Mouse (Mus musculus) layer of hippocampus, adult 2 months (tissue): ENCODE measurements around the gene 1700001O22Rik. TPM values are rescaled to one million over a fixed set of nuclear protein-coding genes. Genes with fewer than 3 reads are reported as not detected.
A peak's percentile ranks its signal among the peaks of the same experiment; 100 is the strongest.

ENCODE experiments used
- DNase-seq, 2 experiments: peaks; one replicate each; pipeline ENCODE4 v3.0.0; 2022; ENCODE audit warnings: low spot score in 2 of 2
- H3K27ac ChIP-seq: fragments of 200-600 bp; 2 replicates; pipeline ENCODE4 v1.8.1; 2022
- H3K4me3 ChIP-seq: fragments of 200-600 bp; 2 replicates; pipeline ENCODE4 v1.8.1; 2022; ENCODE audit warnings: mild to moderate bottlenecking
- CTCF ChIP-seq: fragments of 200-600 bp; conservative IDR thresholded peaks from 2 replicates; pipeline ENCODE4 v1.8.1; 2022; ENCODE audit warnings: antibody characterized with exemption, mild to moderate bottlenecking, moderate library complexity
- total RNA-seq, 2 experiments: library from RNA; stranded (reverse); gene quantifications; 2 replicates each; pipeline ENCODE4 v1.2.3; 2021

1700001O22Rik gene
- total RNA-seq, 2 experiments from 2014 or later: 4.9 to 5.4 TPM

DNA sequence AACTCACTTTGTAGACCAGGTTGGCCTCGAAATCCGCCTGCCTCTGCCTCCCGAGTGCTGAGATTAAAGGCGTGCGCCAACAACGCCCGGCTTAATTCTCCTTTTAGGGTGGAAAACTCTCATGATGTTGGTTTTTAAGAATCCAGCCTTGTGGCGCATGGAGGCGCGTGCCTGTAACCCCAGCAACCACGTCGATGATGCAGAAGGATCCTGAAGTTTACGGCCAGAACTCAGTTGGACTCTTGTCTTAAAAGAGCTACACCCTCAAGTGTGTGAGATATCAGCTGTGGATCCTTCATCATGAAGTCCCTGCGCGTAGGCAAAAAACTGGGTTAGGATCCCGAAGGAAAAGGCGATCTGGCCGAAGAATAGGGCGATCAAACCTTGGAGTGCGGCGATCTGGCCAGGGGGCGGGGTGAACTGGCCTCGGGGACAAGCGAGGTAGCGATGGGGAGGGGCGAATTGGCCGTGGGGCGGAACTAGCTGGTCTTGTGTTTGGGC is 3.7 kb upstream of the 1700001O22Rik start:
- TF ChIP-seq CTCF: no peak
- peak overlapping the region; percentile 83 for H3K4me3 ChIP-seq
- DNase-seq: no peak
- H3K27ac ChIP-seq: peak overlapping the region; percentile 59; the same call in 1 of the 2 replicates

DNA sequence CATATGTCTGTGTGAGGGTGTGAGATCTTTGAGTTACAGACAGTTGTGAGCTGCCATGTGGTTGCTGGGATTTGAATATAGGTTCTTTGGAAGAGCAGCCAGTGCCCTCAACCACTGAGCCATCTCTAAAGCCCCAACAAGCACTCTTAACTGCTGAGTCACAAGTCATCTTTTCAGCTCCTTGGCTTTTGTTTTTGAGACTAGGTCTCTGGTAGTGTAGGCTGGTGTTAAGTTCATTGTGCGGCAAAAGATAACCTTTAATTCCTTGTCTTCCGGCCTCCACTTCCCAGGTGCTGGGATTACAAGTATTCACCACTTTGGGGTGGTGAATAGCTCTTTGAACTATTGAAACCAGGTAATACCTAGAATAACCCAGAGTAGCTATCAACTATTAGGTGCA is 2.5 kb upstream of the 1700001O22Rik start:
- Histone ChIP-seq H3K4me3 (no peak overlapping the region), H3K27ac (no peak overlapping the region)
- DNase-seq: no peak
- no peak for TF ChIP-seq CTCF

DNA sequence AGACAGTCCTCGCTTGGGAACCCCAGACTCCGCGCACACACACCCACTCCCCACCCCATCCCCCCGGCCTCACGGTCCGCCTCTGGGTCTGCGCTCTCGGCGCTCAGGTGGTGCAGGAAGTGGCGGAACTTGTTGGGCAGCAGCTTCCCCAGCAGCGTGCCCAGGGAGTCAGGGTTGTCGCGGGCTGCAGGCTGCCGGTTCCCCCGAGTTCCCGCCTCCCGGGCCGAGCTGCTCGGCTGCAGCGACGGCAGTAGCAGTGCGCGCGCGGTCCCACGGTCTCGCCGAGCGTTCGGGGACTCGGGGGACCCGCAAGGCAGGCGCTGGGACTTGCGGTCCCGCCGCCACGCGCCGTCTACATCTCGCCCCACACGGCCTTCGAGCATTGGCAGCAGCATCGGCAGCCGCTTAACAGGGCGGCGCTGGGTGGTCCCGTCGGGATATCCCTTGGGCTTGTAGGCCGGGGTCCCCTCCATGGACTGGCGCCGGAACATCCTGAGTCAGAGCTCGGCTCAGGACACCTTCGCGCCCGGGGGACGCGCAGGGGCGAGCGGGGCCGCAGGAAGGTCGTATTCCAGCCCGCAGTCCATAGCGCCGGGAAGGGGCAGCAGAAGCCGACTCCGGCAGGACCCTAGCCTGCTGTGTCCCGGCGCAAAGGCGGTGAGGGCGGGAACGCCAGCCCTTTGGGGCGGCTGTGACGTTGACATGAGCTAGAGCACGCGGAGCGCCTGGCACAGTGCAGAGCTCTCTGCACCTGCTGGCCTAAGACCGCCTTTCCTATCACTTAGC is 2.2 kb downstream of the 1700001O22Rik start:
- no peak for TF ChIP-seq CTCF
- peak overlapping the region; percentile 64 for H3K27ac ChIP-seq
- no peak for DNase-seq

DNA sequence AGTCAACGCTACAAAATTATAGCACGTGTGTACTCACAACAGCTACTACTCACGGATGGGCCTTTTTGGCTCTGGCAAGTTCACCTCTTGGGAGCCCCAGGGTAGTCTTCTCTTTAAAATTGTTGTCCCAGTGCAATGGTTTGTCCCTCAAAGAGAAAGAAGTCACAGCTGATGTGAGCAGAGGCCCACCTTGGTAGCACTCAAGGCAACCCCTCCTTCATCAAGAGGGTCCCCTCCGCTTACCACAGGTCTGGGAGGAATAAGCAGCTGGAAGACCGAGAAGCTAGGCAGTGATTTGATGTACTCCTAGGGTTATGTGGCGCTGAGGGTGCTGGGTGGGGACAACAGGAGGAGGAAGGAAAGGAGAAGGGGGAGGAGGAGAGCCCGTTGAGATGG is 2.8 kb downstream of the 1700001O22Rik start:
- TF ChIP-seq CTCF: no peak

More for the DNA sequence above, 2.2 kb downstream of the 1700001O22Rik start:
- peak overlapping the region; percentile 63 for H3K4me3 ChIP-seq

DNA sequence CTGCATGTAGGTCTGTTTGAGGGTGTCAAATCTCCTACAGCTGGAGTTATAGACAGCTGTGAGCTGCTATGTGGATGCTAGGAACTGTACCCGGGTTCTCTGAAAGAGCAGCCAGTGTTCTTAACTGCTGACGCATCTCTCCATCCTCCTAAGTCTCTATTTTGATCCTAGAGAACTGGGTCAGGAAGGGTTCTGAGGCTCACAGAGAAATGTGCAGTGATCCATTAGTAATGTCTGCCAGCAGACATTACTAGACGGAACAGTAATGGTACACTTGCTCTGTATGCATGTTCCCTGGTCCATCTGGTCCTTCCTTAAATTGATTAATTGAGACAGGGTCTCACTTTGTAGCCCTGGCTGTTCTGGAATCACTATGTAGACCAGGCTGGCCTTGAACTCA is 4.0 kb downstream of the 1700001O22Rik start:
- TF ChIP-seq CTCF: no peak
- Histone ChIP-seq H3K4me3 (no peak overlapping the region), H3K27ac (no peak overlapping the region)
- DNase-seq: no peak

More for the DNA sequence above, 2.8 kb downstream of the 1700001O22Rik start:
- Histone ChIP-seq H3K27ac (no peak overlapping the region), H3K4me3 (peak overlapping the region; percentile 63; the same call in 1 of the 2 replicates)
- no peak for DNase-seq

DNA sequence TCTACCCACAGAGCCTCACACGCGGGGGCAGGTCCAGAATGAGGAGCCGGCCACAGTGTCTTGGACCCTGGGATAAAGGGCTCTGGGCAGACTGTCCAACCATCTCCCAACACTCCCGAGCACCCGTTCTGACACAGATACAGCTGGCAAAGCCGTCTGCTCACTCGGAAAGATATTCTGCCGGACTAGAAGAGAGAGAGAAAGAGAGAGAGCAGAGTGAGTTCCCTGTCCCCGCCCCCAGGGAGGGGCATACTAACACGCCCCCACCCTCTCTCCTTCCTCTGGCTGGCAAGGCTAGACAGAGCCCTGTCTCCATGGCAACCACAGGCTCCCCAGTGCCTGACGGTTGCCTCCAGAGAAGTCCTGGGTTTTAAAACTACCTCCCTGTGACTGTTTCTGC is 7.1 kb downstream of the 1700001O22Rik start:
- no peak for TF ChIP-seq CTCF
- H3K4me3 ChIP-seq: peak overlapping the region; percentile 19; the same call in 1 of the 2 replicates
- H3K27ac ChIP-seq: peak overlapping the region; percentile 93
- peak; percentile 87 to 95 for DNase-seq

- H3K4me3 ChIP-seq: peak overlapping the region; percentile 19; the same call in 1 of the 2 replicates
- DNase-seq: no peak
- no peak for TF ChIP-seq CTCF
- H3K27ac ChIP-seq: peak overlapping the region; percentile 93
Observed at GRCm38 (mm10) chr2:30795889-30796275, 7.6 kb downstream of the 1700001O22Rik start.

- H3K4me3 ChIP-seq: peak overlapping the region; percentile 55; the same call in 1 of the 2 replicates
- H3K27ac ChIP-seq: peak overlapping the region; percentile 93; the same call in 1 of the 2 replicates
- DNase-seq: no peak
- no peak for TF ChIP-seq CTCF
Observed at GRCm38 (mm10) chr2:30795271-30795888, 8.1 kb downstream of the 1700001O22Rik start.

DNA sequence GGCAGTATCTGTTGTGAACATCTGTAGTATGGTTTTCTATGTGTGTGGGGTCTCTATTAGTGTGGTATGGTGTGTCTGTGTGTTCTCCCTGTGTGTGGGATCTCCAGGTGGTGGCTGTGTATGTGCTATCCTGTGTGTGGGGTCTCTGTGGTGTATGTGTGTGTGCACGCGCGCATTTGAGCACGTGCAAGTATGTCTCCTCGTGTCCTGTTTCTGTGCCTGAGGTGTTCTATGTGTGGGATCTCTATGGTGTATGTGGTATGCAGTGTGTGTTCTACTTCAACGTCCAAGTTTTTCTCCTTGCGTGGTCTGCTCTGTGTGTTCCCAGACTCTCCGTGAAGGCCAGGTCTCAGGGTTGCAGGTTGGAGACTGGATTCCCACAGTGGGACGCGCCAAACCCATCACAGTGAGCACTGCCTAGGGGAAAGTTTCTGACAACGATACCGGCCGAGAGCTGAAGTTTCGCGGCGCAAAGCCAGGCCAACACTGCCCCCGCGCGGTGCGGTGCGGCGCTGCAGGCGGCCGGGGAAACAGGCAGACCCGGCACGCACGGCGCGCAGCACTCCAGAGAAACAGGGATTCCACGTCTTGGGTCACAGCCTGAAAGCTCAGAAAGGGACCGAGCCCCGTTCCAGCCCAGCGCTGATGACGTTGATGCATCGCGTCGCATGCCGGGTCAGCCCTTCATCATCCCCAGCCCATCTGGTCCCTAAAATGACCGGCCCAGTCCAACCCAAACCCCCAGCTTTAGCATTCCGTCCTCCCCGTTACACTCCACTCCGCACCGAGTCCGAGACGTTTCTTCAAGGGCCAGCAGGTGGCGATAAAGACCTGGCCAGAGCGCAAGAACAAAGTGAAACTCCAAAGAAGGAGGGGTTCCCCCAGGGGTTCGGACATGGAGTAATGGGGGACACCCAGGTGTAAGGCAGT is 9.0 kb downstream of the 1700001O22Rik start:
- TF ChIP-seq CTCF: peak; percentile 86
- H3K27ac ChIP-seq: peak overlapping the region; percentile 91
- DNase-seq: peak; percentile 92 to 99
- H3K4me3 ChIP-seq: peak overlapping the region; percentile 55

- no peak overlapping the region for H3K4me3 ChIP-seq
- DNase-seq: no peak
- TF ChIP-seq CTCF: no peak
- no peak overlapping the region for H3K27ac ChIP-seq
Observed at GRCm38 (mm10) chr2:30792061-30792460, 11.4 kb downstream of the 1700001O22Rik start.

DNA sequence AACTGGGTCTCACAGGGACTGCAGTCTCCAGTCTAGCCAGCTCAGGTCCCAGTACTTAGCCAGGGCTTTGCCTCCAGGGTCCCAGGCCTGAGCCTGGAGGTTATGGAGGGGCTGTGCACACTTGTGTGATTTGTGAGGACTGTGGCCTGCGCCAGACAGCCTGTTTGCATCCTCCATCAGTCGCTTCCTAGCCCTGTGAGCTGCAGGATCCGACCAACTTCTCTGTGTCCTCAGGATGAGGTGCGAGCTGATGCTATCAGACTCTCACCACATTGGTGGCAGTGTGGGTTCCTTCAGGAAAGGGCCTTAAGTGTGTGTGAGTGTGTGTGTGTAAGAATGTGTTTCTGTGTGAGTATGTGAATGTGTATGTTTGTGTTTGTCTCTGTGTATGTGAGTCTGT is 16.0 kb downstream of the 1700001O22Rik start:
- no peak for TF ChIP-seq CTCF
- H3K27ac ChIP-seq: no peak overlapping the region
- no peak overlapping the region for H3K4me3 ChIP-seq
- no peak for DNase-seq
